Mouse (Mus musculus): ENCODE data around the gene Pygo1. TPM values are rescaled to one million over a fixed set of nuclear protein-coding genes. Genes with fewer than 3 reads are reported as not detected.

Pygo1 gene
- polyA plus RNA-seq, 1 experiment, result 0.18 TPM

GRCm38 (mm10) chr9:72954746-72955145 lies 29.3 kb downstream of the Pygo1 start:
- 74% methylated on average over 2 of the region's 2 CpGs for WGBS
- Histone ChIP-seq H3K4me1 (ENCODE audit: control insufficient read depth, insufficient read depth, insufficient read length) (no peaks in the 10 kb centered on the region; the same call in 1 of the 2 replicates), H3K36me3 (ENCODE audit: control insufficient read depth, insufficient read depth, low read length) (no peaks in the 10 kb centered on the region), H3K27me3 (ENCODE audit: control insufficient read depth, insufficient read depth, low read length) (no peaks in the 10 kb centered on the region), H3K4me3 (ENCODE audit: extremely low read depth, insufficient read depth, insufficient read length) (no peak overlapping the region), H3K27ac (ENCODE audit: insufficient read depth, low read length) (no peak overlapping the region)
- TF ChIP-seq CTCF (IDR thresholded peaks at IDR 0.05; ENCODE audit: extremely low read depth, insufficient read depth, insufficient read length, insufficient replicate concordance) (no peak), POLR2A (IDR thresholded peaks at IDR 0.05; ENCODE audit: low read depth, low read length) (no peak)
- DNase-seq (ENCODE audit: low read depth in 1 of 2, low spot score in 2 of 2), result no peak

DNA sequence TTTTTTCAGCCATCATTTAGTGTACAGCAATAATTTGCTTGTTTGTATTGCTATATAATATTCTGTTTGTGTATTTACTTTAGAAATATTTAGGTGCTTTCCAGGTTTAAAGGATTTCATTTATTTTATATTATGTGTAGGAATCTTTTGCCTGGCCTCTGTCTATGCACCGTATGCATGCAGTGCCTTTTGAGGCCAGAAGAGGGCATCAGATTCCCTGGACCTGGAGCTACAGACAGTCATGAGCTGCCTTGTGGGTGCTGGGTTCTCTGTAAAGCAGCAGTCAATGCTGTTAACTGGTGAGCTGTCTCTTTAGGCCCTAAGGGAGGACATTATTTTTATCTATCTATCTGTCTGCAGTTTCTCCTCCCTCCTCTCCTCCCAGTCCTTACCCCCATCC lies 30.1 kb downstream of the Pygo1 start:
- peak; percentile 31 to 58 for DNase-seq (ENCODE audit: low read depth in 1 of 2, low spot score in 2 of 2)
- no peak overlapping the region for H3K4me3 ChIP-seq (ENCODE audit: extremely low read depth, insufficient read depth, insufficient read length)
- no peaks in the 10 kb centered on the region for H3K27me3 ChIP-seq (ENCODE audit: control insufficient read depth, insufficient read depth, low read length)
- H3K27ac ChIP-seq (ENCODE audit: insufficient read depth, low read length), result no peak overlapping the region
- H3K4me1 ChIP-seq (ENCODE audit: control insufficient read depth, insufficient read depth, insufficient read length), result no peaks in the 10 kb centered on the region; the same call in 1 of the 2 replicates
- TF ChIP-seq CTCF (IDR thresholded peaks at IDR 0.05; ENCODE audit: extremely low read depth, insufficient read depth, insufficient read length, insufficient replicate concordance) (peak; percentile 56; the same call in 1 of the 2 replicates), POLR2A (IDR thresholded peaks at IDR 0.05; ENCODE audit: low read depth, low read length) (no peak)
- no peaks in the 10 kb centered on the region for H3K36me3 ChIP-seq (ENCODE audit: control insufficient read depth, insufficient read depth, low read length)
- 0% methylated on average over 1 of the region's 1 CpGs for WGBS

- TF ChIP-seq CTCF (IDR thresholded peaks at IDR 0.05; ENCODE audit: extremely low read depth, insufficient read depth, insufficient read length, insufficient replicate concordance), result 0 out of 2 replicates have a peak, but pooled peaks have one; percentile 7
- peak; percentile 22; the same call in 1 of the 2 replicates for TF ChIP-seq POLR2A (IDR thresholded peaks at IDR 0.05; ENCODE audit: low read depth, low read length)
- H3K4me3 ChIP-seq (ENCODE audit: extremely low read depth, insufficient read depth, insufficient read length), result peak within 1 kb of the TSS; percentile 66
- peak; percentile 69 to 76 for DNase-seq (ENCODE audit: low read depth in 1 of 2, low spot score in 2 of 2)
- WGBS, result 3% methylated on average over 43 of the region's 43 CpGs
- no peaks in the 10 kb centered on the region for H3K27me3 ChIP-seq (ENCODE audit: control insufficient read depth, insufficient read depth, low read length)
- H3K36me3 ChIP-seq (ENCODE audit: control insufficient read depth, insufficient read depth, low read length), result no peaks in the 10 kb centered on the region
- peaks cover 9% of the 10 kb centered on the region; the same call in 1 of the 2 replicates for H3K4me1 ChIP-seq (ENCODE audit: control insufficient read depth, insufficient read depth, insufficient read length)
- peak within 1 kb of the TSS; percentile 24; the same call in 1 of the 2 replicates for H3K27ac ChIP-seq (ENCODE audit: insufficient read depth, low read length)
These were observed 33.3 kb downstream of the Pygo1 start, which contains the start of the genes Dyx1c1 and Gm44503 for GRCm38 (mm10) chr9:72958521-72959450. TSS of gene Dyx1c1 (plus strand) at chr9:72958785. TSS of gene Gm44503 (plus strand) at chr9:72958852.

DNA sequence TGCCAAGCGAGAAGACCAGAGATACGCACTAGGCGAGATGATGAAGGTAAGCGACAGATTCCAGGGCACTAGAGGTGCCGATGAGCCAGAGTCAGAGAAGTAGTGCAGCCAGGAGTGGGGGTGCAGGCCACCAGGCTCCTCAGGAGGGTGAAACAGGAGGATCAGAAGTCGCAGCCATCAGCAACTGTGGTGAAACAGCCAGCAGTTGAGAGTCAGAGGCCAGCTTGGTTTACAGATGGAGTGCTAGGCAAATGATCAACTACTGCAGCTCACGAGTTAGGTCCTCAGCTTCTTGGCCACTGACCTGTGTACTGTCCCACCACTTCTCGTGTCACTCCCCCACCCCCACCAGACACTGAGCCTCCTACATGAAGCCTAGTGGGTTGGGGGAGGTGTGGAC lies 35.9 kb downstream of the Pygo1 start:
- WGBS, result 70% methylated on average over 8 of the region's 8 CpGs
- Histone ChIP-seq H3K27ac (ENCODE audit: insufficient read depth, low read length) (peak overlapping the region; percentile 85), H3K27me3 (ENCODE audit: control insufficient read depth, insufficient read depth, low read length) (no peaks in the 10 kb centered on the region), H3K4me3 (ENCODE audit: extremely low read depth, insufficient read depth, insufficient read length) (no peak overlapping the region), H3K36me3 (ENCODE audit: control insufficient read depth, insufficient read depth, low read length) (no peaks in the 10 kb centered on the region), H3K4me1 (ENCODE audit: control insufficient read depth, insufficient read depth, insufficient read length) (peaks cover 9% of the 10 kb centered on the region; the same call in 1 of the 2 replicates)
- DNase-seq (ENCODE audit: low read depth in 1 of 2, low spot score in 2 of 2), result no peak
- TF ChIP-seq POLR2A (IDR thresholded peaks at IDR 0.05; ENCODE audit: low read depth, low read length) (no peak), CTCF (IDR thresholded peaks at IDR 0.05; ENCODE audit: extremely low read depth, insufficient read depth, insufficient read length, insufficient replicate concordance) (no peak)

- DNase-seq (ENCODE audit: low read depth in 1 of 2, low spot score in 2 of 2), result peak in 1 of 2 experiments; percentile 63
- Histone ChIP-seq H3K4me1 (ENCODE audit: control insufficient read depth, insufficient read depth, insufficient read length) (peaks cover 9% of the 10 kb centered on the region; the same call in 1 of the 2 replicates), H3K36me3 (ENCODE audit: control insufficient read depth, insufficient read depth, low read length) (no peaks in the 10 kb centered on the region), H3K4me3 (ENCODE audit: extremely low read depth, insufficient read depth, insufficient read length) (peak overlapping the region; percentile 45; the same call in 1 of the 2 replicates), H3K27me3 (ENCODE audit: control insufficient read depth, insufficient read depth, low read length) (no peaks in the 10 kb centered on the region), H3K27ac (ENCODE audit: insufficient read depth, low read length) (peak overlapping the region; percentile 86)
- WGBS, result 39% methylated on average over 15 of the region's 15 CpGs
- TF ChIP-seq CTCF (IDR thresholded peaks at IDR 0.05; ENCODE audit: extremely low read depth, insufficient read depth, insufficient read length, insufficient replicate concordance), result no peak
- TF ChIP-seq POLR2A (IDR thresholded peaks at IDR 0.05; ENCODE audit: low read depth, low read length), result no peak
These were observed 36.5 kb downstream of the Pygo1 start for GRCm38 (mm10) chr9:72961959-72962358.

DNA sequence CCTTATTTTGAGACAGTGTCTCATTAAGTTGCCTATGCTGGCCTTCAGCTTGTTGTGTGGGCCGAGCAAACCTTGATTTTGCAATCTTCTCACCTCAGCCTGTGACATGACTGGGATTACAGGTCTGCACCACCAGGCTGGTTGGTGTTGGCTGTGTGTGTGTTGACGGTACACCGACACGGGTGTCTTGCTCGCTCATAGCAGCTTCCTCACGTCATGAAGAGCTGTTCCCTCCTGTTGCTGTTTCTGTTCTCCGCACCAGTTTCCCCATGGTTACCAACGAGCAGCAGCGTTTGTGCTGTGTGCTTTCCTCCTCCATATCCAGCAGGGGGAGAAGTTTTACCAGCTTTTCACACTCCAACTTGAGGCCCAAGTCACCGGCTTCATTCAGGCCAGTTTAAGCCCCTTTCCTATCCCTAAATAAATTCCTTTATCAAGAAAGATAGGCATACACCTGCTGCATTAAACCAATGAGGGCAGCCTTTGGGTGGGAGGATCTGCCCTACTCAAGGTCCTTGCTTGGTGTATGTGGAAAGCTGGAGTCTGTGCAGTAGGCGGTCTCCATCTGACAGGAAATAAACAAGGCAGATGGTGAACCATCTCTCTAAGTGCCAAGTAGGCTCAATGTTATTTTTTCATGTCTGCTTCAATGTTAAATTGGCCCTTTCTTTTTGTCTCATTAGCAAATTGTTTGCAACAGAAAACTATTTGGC lies 43.1 kb downstream of the Pygo1 start:
- H3K4me3 ChIP-seq (ENCODE audit: extremely low read depth, insufficient read depth, insufficient read length), result peak overlapping the region; percentile 2; the same call in 1 of the 2 replicates

More for the DNA sequence above, 43.1 kb downstream of the Pygo1 start:
- 18% methylated on average over 11 of the region's 11 CpGs for WGBS
- Histone ChIP-seq H3K27ac (ENCODE audit: insufficient read depth, low read length) (peak overlapping the region; percentile 9; the same call in 1 of the 2 replicates), H3K36me3 (ENCODE audit: control insufficient read depth, insufficient read depth, low read length) (no peaks in the 10 kb centered on the region), H3K4me1 (ENCODE audit: control insufficient read depth, insufficient read depth, insufficient read length) (peaks cover 2% of the 10 kb centered on the region; the same call in 1 of the 2 replicates), H3K27me3 (ENCODE audit: control insufficient read depth, insufficient read depth, low read length) (no peaks in the 10 kb centered on the region)
- TF ChIP-seq POLR2A (IDR thresholded peaks at IDR 0.05; ENCODE audit: low read depth, low read length) (no peak), CTCF (IDR thresholded peaks at IDR 0.05; ENCODE audit: extremely low read depth, insufficient read depth, insufficient read length, insufficient replicate concordance) (peak; percentile 62; the same call in 1 of the 2 replicates)
- peak; percentile 26 to 60 for DNase-seq (ENCODE audit: low read depth in 1 of 2, low spot score in 2 of 2)

Measured in spleen, adult 2 months (tissue).